7 mouse cellular contexts compared by ENCODE assay signal in genomic region chr4:137043799-137044198, GRCm38 (mm10). TPM values are rescaled to one million over a fixed set of nuclear protein-coding genes. Genes with fewer than 3 reads are reported as not detected.
DNase-seq lines count a peak whose midpoint lies in the region; ATAC-seq and TF ChIP-seq lines count a peak whose summit lies in the region.

No protein-coding gene starts in this region.

- WGBS in embryonic facial prominence, embryonic 13.5 days = 17% methylated on average over 11 of the region's 11 CpGs
- 32% methylated on average over 11 of the region's 11 CpGs for WGBS in hindbrain, embryonic 16.5 days
- WGBS in limb, embryonic 14.5 days = 19% methylated on average over 11 of the region's 11 CpGs

- no peaks in the 10 kb centered on the region for H3K36me3 ChIP-seq in embryonic facial prominence, embryonic 13.5 days
- H3K36me3 ChIP-seq in hindbrain, embryonic 16.5 days (ENCODE audit: control insufficient read depth, insufficient read depth, low read length) = no peaks in the 10 kb centered on the region
- no peaks in the 10 kb centered on the region for H3K36me3 ChIP-seq in limb, embryonic 14.5 days (ENCODE audit: control insufficient read depth, insufficient read depth, low read length)

- TF ChIP-seq CTCF in layer of hippocampus, adult 2 months (conservative IDR thresholded peaks at IDR 0.05) = no peak

- no peaks in the 10 kb centered on the region for H3K9me3 ChIP-seq in embryonic facial prominence, embryonic 13.5 days
- H3K9me3 ChIP-seq in hindbrain, embryonic 16.5 days (ENCODE audit: control insufficient read depth, low read length) = no peaks in the 10 kb centered on the region
- H3K9me3 ChIP-seq in limb, embryonic 14.5 days (ENCODE audit: control insufficient read depth, low read length) = no peaks in the 10 kb centered on the region

- H3K9ac ChIP-seq in embryonic facial prominence, embryonic 13.5 days = peak overlapping the region; percentile 49; the same call in 1 of the 2 replicates
- H3K9ac ChIP-seq in hindbrain, embryonic 16.5 days (ENCODE audit: low read depth, low read length) = 0 out of 2 replicates have a peak overlapping the region, but pooled peaks have one; percentile 4
- 0 out of 2 replicates have a peak overlapping the region, but pooled peaks have one; percentile 0 for H3K9ac ChIP-seq in limb, embryonic 14.5 days (ENCODE audit: low read depth, low read length, severe bottlenecking)

- peak overlapping the region; percentile 82 for H3K27ac ChIP-seq in layer of hippocampus, adult 2 months
- peak overlapping the region; percentile 81 for H3K27ac ChIP-seq in embryonic facial prominence, embryonic 13.5 days
- H3K27ac ChIP-seq in hindbrain, embryonic 16.5 days (ENCODE audit: low read depth, low read length) = peak overlapping the region; percentile 49; the same call in 1 of the 2 replicates
- no peak overlapping the region for H3K27ac ChIP-seq in limb, embryonic 14.5 days (replicated peaks; ENCODE audit: low read depth, low read length)

- H3K4me1 ChIP-seq in embryonic facial prominence, embryonic 13.5 days = peaks cover 43% of the 10 kb centered on the region
- H3K4me1 ChIP-seq in hindbrain, embryonic 16.5 days (ENCODE audit: control insufficient read depth, insufficient read depth, low read depth, low read length) = peaks cover 31% of the 10 kb centered on the region
- peaks cover 39% of the 10 kb centered on the region for H3K4me1 ChIP-seq in limb, embryonic 14.5 days (ENCODE audit: control insufficient read depth, insufficient read depth, low read length)

- no peaks in the 10 kb centered on the region for H3K27me3 ChIP-seq in embryonic facial prominence, embryonic 13.5 days
- H3K27me3 ChIP-seq in hindbrain, embryonic 16.5 days (replicated peaks; ENCODE audit: control insufficient read depth, insufficient read depth, low read length) = no peaks in the 10 kb centered on the region
- no peaks in the 10 kb centered on the region for H3K27me3 ChIP-seq in limb, embryonic 14.5 days (ENCODE audit: control insufficient read depth, insufficient read depth, low read length)

- peak overlapping the region; percentile 38 for H3K4me3 ChIP-seq in layer of hippocampus, adult 2 months
- H3K4me3 ChIP-seq in embryonic facial prominence, embryonic 13.5 days = peak overlapping the region; percentile 17
- H3K4me3 ChIP-seq in hindbrain, embryonic 16.5 days (ENCODE audit: low read length) = no peak overlapping the region; the same call in 1 of the 2 replicates
- no peak overlapping the region for H3K4me3 ChIP-seq in limb, embryonic 14.5 days (replicated peaks; ENCODE audit: low read length)

- no peak for TF ChIP-seq POLR2A in limb, embryonic 14.5 days (IDR thresholded peaks at IDR 0.05; ENCODE audit: borderline replicate concordance, extremely low read depth, insufficient read depth, insufficient read length)

- peak overlapping the region; percentile 51 for H3K4me2 ChIP-seq in embryonic facial prominence, embryonic 13.5 days
- peak overlapping the region; percentile 31 for H3K4me2 ChIP-seq in hindbrain, embryonic 16.5 days (ENCODE audit: low read length)
- H3K4me2 ChIP-seq in limb, embryonic 14.5 days (replicated peaks; ENCODE audit: low read depth, low read length, severe bottlenecking) = peak overlapping the region; percentile 14

- ATAC-seq in embryonic facial prominence, embryonic 13.5 days (ENCODE audit: insufficient number of reproducible peaks, insufficient read depth, low FRiP score, low TSS enrichment, low read depth) = no peak
- no peak for ATAC-seq in hindbrain, embryonic 16.5 days
- ATAC-seq in limb, embryonic 14.5 days (ENCODE audit: low FRiP score, low read depth) = no peak
- ATAC-seq in CD4-positive, CD25-positive, alpha-beta regulatory T cell, adult 4 months = no peak

- peak in 1 of 2 experiments; percentile 40 for DNase-seq in layer of hippocampus, adult 2 months (ENCODE audit: low spot score in 2 of 2)
- no peak for DNase-seq in layer of hippocampus, adult 9-10 months (ENCODE audit: low spot score)
- DNase-seq in limb, embryonic 14.5 days (ENCODE audit: low spot score) = peak; percentile 25
- no peak for DNase-seq in adipocyte (ENCODE audit: low spot score)

RNA-seq across cellular contexts. Expression of gene Zbtb40, which starts 4.8 kb away (rescaled TPM):
- 10 to 100 TPM; 11.3 to 12.9 TPM for total RNA-seq in layer of hippocampus, adult 2 months (2021)
- polyA plus RNA-seq in embryonic facial prominence, embryonic 13.5 days (2015; fragmentation: Nextera tagmentation; extraction: Ambion mirVana) = 4.5 and 4.9 TPM in 2 replicates
- polyA plus RNA-seq in hindbrain, embryonic 16.5 days (2015; fragmentation: Nextera tagmentation; extraction: Ambion mirVana) = 3.2 and 4.4 TPM in 2 replicates
- 7.5 and 12.0 TPM in 2 replicates for polyA plus RNA-seq in limb, embryonic 14.5 days (2012; rRNA removed)
- 5.0 TPM in 2 replicates for polyA plus RNA-seq in limb, embryonic 14.5 days (2014; fragmentation: Nextera tagmentation; extraction: Ambion mirVana)
- polyA plus RNA-seq in CD4-positive, CD25-positive, alpha-beta regulatory T cell, adult 4 months (2017; shearing (Covaris generic)) = 1 to 10 TPM; 4.8 to 8.3 TPM

Comparison
In these comparisons a context has a peak if more than half of its experiments do, and no peak if none do; other contexts are left out.
1. H3K4me3 ChIP-seq: peak in layer of hippocampus, adult 2 months (single experiment) and embryonic facial prominence, embryonic 13.5 days (single experiment); none in hindbrain, embryonic 16.5 days (single experiment) and limb, embryonic 14.5 days (single experiment).
2. Peak in every context shown above with its lines, with median percentiles within 50 percentile points of each other: H3K4me2 ChIP-seq and H3K9ac ChIP-seq.